In the genomic region with DNA sequence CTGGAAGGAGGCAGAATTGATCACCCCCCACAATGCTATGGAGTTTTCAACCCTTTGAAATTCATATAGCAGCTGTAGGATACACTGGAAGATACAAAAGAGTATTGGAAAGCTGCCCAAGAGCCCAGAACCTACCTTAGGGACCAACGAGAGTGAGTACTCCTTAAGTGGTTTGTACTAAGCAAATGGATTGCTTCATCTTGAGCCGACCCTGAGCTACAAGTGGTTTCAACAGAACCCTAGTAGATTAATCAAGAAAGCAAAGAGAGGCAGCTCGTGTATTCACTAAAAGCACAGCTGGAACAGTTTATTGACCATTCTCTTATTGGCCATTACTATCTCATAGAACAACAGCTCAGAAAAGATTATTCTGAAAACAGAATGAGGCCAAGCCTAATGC, we compare ENCODE assay signal across 12 mouse cellular contexts. TPM values are rescaled to one million over a fixed set of nuclear protein-coding genes. Genes with fewer than 3 reads are reported as not detected.
DNase-seq lines count a peak whose midpoint lies in the region; ATAC-seq and TF ChIP-seq lines count a peak whose summit lies in the region.
"Had no signal": no experiment of that assay in that cellular context is flagged by ENCODE, and none has a peak within 500 bp of the region (broad histone marks: within the 10 kb centered on the region; RNA-seq: fewer than 3 reads in every experiment).

No protein-coding gene starts in this region.

- H3K9ac ChIP-seq in kidney, embryonic 15.5 days: 0 out of 2 replicates have a peak overlapping the region, but pooled peaks have one; percentile 10
- 0 out of 2 replicates have a peak overlapping the region, but pooled peaks have one; percentile 21 for H3K9ac ChIP-seq in embryonic facial prominence, embryonic 13.5 days
- 0 out of 2 replicates have a peak overlapping the region, but pooled peaks have one; percentile 1 for H3K9ac ChIP-seq in liver, embryonic 11.5 days (ENCODE audit: low read depth, low read length)
- H3K9ac ChIP-seq in midbrain, embryonic 15.5 days: no peak overlapping the region

- H3K36me3 ChIP-seq in kidney, embryonic 15.5 days: no peaks in the 10 kb centered on the region
- no peaks in the 10 kb centered on the region for H3K36me3 ChIP-seq in kidney, adult 2 months (ENCODE audit: control insufficient read depth, insufficient read depth, low read length)
- no peaks in the 10 kb centered on the region for H3K36me3 ChIP-seq in embryonic facial prominence, embryonic 13.5 days
- H3K36me3 ChIP-seq in liver, embryonic 11.5 days (ENCODE audit: control insufficient read depth, insufficient read depth, low read length): no peaks in the 10 kb centered on the region
- H3K36me3 ChIP-seq in midbrain, embryonic 15.5 days (replicated peaks): no peaks in the 10 kb centered on the region

- H3K9me3 ChIP-seq in kidney, embryonic 15.5 days (replicated peaks): no peaks in the 10 kb centered on the region
- H3K9me3 ChIP-seq in embryonic facial prominence, embryonic 13.5 days: no peaks in the 10 kb centered on the region
- H3K9me3 ChIP-seq in liver, embryonic 11.5 days (ENCODE audit: control insufficient read depth, low read length): no peaks in the 10 kb centered on the region
- no peaks in the 10 kb centered on the region for H3K9me3 ChIP-seq in midbrain, embryonic 15.5 days

- no peaks in the 10 kb centered on the region for H3K27me3 ChIP-seq in kidney, embryonic 15.5 days
- no peaks in the 10 kb centered on the region for H3K27me3 ChIP-seq in kidney, adult 2 months (replicated peaks; ENCODE audit: control insufficient read depth, insufficient read depth, low read length)
- H3K27me3 ChIP-seq in embryonic facial prominence, embryonic 13.5 days: no peaks in the 10 kb centered on the region
- no peaks in the 10 kb centered on the region for H3K27me3 ChIP-seq in liver, embryonic 11.5 days (replicated peaks; ENCODE audit: control insufficient read depth, insufficient read depth, low read length)
- no peaks in the 10 kb centered on the region for H3K27me3 ChIP-seq in midbrain, embryonic 15.5 days (replicated peaks)

- H3K27ac ChIP-seq in kidney, embryonic 15.5 days: no peak overlapping the region
- H3K27ac ChIP-seq in kidney, adult 2 months (ENCODE audit: insufficient read depth, low read depth, low read length): no peak overlapping the region
- no peak overlapping the region for H3K27ac ChIP-seq in embryonic facial prominence, embryonic 13.5 days
- peak overlapping the region; percentile 46; the same call in 1 of the 2 replicates for H3K27ac ChIP-seq in liver, embryonic 11.5 days (ENCODE audit: low read depth, low read length)
- no peak overlapping the region for H3K27ac ChIP-seq in midbrain, embryonic 15.5 days

- H3K4me2 ChIP-seq in kidney, embryonic 15.5 days: no peak overlapping the region
- H3K4me2 ChIP-seq in embryonic facial prominence, embryonic 13.5 days: peak overlapping the region; percentile 87; the same call in 1 of the 2 replicates
- H3K4me2 ChIP-seq in liver, embryonic 11.5 days: peak overlapping the region; percentile 91
- H3K4me2 ChIP-seq in midbrain, embryonic 15.5 days: peak overlapping the region; percentile 57

- H3K4me3 ChIP-seq in kidney, embryonic 15.5 days (replicated peaks): no peak overlapping the region
- H3K4me3 ChIP-seq in kidney, adult 2 months (ENCODE audit: insufficient read depth, low read depth, low read length): no peak overlapping the region
- no peak overlapping the region for H3K4me3 ChIP-seq in embryonic facial prominence, embryonic 13.5 days
- H3K4me3 ChIP-seq in liver, embryonic 11.5 days (ENCODE audit: low read depth, low read length): no peak overlapping the region
- 0 out of 2 replicates have a peak overlapping the region, but pooled peaks have one; percentile 100 for H3K4me3 ChIP-seq in midbrain, embryonic 15.5 days

- peaks cover 50% of the 10 kb centered on the region for H3K4me1 ChIP-seq in kidney, embryonic 15.5 days
- peaks cover 19% of the 10 kb centered on the region; the same call in 1 of the 2 replicates for H3K4me1 ChIP-seq in kidney, adult 2 months (ENCODE audit: control insufficient read depth, insufficient read depth, low read length)
- peaks cover 45% of the 10 kb centered on the region for H3K4me1 ChIP-seq in embryonic facial prominence, embryonic 13.5 days
- H3K4me1 ChIP-seq in liver, embryonic 11.5 days (replicated peaks; ENCODE audit: control insufficient read depth, insufficient read depth, low read length): peaks cover 45% of the 10 kb centered on the region
- H3K4me1 ChIP-seq in midbrain, embryonic 15.5 days: peaks cover 70% of the 10 kb centered on the region

- no peak for ATAC-seq in kidney, embryonic 15.5 days (replicated peaks; ENCODE audit: low FRiP score)
- no peak for ATAC-seq in embryonic facial prominence, embryonic 13.5 days (ENCODE audit: insufficient number of reproducible peaks, insufficient read depth, low FRiP score, low TSS enrichment, low read depth)
- no peak for ATAC-seq in liver, embryonic 11.5 days (replicated peaks; ENCODE audit: low FRiP score)
- ATAC-seq in midbrain, embryonic 15.5 days (replicated peaks): no peak

- no peak for TF ChIP-seq POLR2A in kidney, adult 2 months (IDR thresholded peaks at IDR 0.05; ENCODE audit: low read depth, low read length)

- no peak for TF ChIP-seq CTCF in kidney, adult 2 months (conservative IDR thresholded peaks at IDR 0.05; ENCODE audit: insufficient read depth, insufficient read length, low read depth, low read length)

- no peak for DNase-seq in kidney, adult 2 months
- no peak for DNase-seq in liver, embryonic 11.5 days (ENCODE audit: low spot score)
- no peak for DNase-seq in adrenal gland, postnatal 25 days
- DNase-seq in right cerebral cortex, adult 18-20 months: no peak
- no peak for DNase-seq in thymus, postnatal 36 days
- DNase-seq: cerebellum, adult 18-20 months; heart, adult 18-20 months; kidney, adult 9 months; right cerebral cortex, postnatal 14 days had no signal

- 59% methylated on average over 3 of the region's 3 CpGs for WGBS in kidney, embryonic 15.5 days
- 71% methylated on average over 3 of the region's 3 CpGs for WGBS in kidney, adult 2 months
- WGBS in embryonic facial prominence, embryonic 13.5 days: 46% methylated on average over 3 of the region's 3 CpGs
- WGBS in liver, embryonic 11.5 days: 56% methylated on average over 3 of the region's 3 CpGs
- WGBS in midbrain, embryonic 15.5 days: 53% methylated on average over 3 of the region's 3 CpGs

RNA-seq across cellular contexts. Expression of gene Hacd3, which starts 2.3 kb away (rescaled TPM):
- 85.2 and 88.5 TPM in 2 replicates for polyA plus RNA-seq in kidney, embryonic 15.5 days (2015; fragmentation: Nextera tagmentation; extraction: Ambion mirVana)
- 36.9 and 37.5 TPM in 2 replicates for polyA plus RNA-seq in kidney, adult 2 months (2012; rRNA removed)
- 91.3 and 92.1 TPM in 2 replicates for polyA plus RNA-seq in embryonic facial prominence, embryonic 13.5 days (2015; fragmentation: Nextera tagmentation; extraction: Ambion mirVana)
- 83.6 and 95.4 TPM in 2 replicates for polyA plus RNA-seq in liver, embryonic 11.5 days (2014; fragmentation: Nextera tagmentation; extraction: Ambion mirVana)
- polyA plus RNA-seq in midbrain, embryonic 15.5 days (2015; fragmentation: Nextera tagmentation; extraction: Ambion mirVana): 210 and 217 TPM in 2 replicates
- 290 and 361 TPM in 2 replicates for total RNA-seq in adrenal gland, postnatal 25 days (2021)

RNA-seq across cellular contexts. Expression of gene Dpp8, which starts 13.1 kb away (rescaled TPM):
- 35.2 and 37.3 TPM in 2 replicates for polyA plus RNA-seq in kidney, embryonic 15.5 days (2015; fragmentation: Nextera tagmentation; extraction: Ambion mirVana)
- polyA plus RNA-seq in kidney, adult 2 months (2012; rRNA removed): 41.6 and 45.3 TPM in 2 replicates
- polyA plus RNA-seq in embryonic facial prominence, embryonic 13.5 days (2015; fragmentation: Nextera tagmentation; extraction: Ambion mirVana): 36.7 and 37.2 TPM in 2 replicates
- polyA plus RNA-seq in liver, embryonic 11.5 days (2014; fragmentation: Nextera tagmentation; extraction: Ambion mirVana): 30.9 and 36.7 TPM in 2 replicates
- polyA plus RNA-seq in midbrain, embryonic 15.5 days (2015; fragmentation: Nextera tagmentation; extraction: Ambion mirVana): 38.9 and 42.5 TPM in 2 replicates
- total RNA-seq in adrenal gland, postnatal 25 days (2021): 93.5 and 97.9 TPM in 2 replicates

RNA-seq across cellular contexts. Expression of gene Ints14, which starts 58.4 kb away (rescaled TPM):
- polyA plus RNA-seq in kidney, embryonic 15.5 days (2015; fragmentation: Nextera tagmentation; extraction: Ambion mirVana): 57.7 and 59.7 TPM in 2 replicates
- polyA plus RNA-seq in kidney, adult 2 months (2012; rRNA removed): 16.5 and 17.3 TPM in 2 replicates
- polyA plus RNA-seq in embryonic facial prominence, embryonic 13.5 days (2015; fragmentation: Nextera tagmentation; extraction: Ambion mirVana): 51.6 and 58.3 TPM in 2 replicates
- 58.4 and 69.8 TPM in 2 replicates for polyA plus RNA-seq in liver, embryonic 11.5 days (2014; fragmentation: Nextera tagmentation; extraction: Ambion mirVana)
- polyA plus RNA-seq in midbrain, embryonic 15.5 days (2015; fragmentation: Nextera tagmentation; extraction: Ambion mirVana): 36.2 and 38.3 TPM in 2 replicates
- total RNA-seq in adrenal gland, postnatal 25 days (2021): 29.8 and 33.7 TPM in 2 replicates
